Mouse (Mus musculus): Measurements from ENCODE around the gene Mpped2.

The Mpped2 gene

GRCm38 (mm10) chr2:106856361-106856961 lies 163.4 kb downstream of the Mpped2 start:
- no peak for DNase-seq (ENCODE audit: low spot score)

DNA sequence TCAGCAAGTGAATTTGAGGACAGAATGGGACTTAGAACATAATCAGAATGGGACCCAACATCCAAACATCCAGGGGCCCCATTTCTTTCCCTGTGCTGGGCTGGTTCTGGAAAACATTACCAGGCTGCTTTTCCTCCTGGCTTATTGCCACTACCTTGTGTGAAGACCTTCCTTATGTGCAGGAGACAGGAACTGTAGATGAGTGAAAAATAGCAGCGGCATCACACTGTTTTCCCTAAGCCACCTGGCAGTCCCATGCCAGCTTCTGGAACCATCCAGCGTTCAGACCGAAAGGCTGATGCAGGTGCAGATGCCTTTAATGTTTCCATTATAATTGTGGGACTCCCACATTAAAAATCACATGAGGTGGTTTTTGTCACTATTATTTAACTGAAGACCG lies 164.2 kb downstream of the Mpped2 start:
- no peak for DNase-seq (ENCODE audit: low spot score)

GRCm38 (mm10) chr2:106857711-106858110 lies 164.6 kb downstream of the Mpped2 start:
- DNase-seq (ENCODE audit: low spot score): no peak

DNA sequence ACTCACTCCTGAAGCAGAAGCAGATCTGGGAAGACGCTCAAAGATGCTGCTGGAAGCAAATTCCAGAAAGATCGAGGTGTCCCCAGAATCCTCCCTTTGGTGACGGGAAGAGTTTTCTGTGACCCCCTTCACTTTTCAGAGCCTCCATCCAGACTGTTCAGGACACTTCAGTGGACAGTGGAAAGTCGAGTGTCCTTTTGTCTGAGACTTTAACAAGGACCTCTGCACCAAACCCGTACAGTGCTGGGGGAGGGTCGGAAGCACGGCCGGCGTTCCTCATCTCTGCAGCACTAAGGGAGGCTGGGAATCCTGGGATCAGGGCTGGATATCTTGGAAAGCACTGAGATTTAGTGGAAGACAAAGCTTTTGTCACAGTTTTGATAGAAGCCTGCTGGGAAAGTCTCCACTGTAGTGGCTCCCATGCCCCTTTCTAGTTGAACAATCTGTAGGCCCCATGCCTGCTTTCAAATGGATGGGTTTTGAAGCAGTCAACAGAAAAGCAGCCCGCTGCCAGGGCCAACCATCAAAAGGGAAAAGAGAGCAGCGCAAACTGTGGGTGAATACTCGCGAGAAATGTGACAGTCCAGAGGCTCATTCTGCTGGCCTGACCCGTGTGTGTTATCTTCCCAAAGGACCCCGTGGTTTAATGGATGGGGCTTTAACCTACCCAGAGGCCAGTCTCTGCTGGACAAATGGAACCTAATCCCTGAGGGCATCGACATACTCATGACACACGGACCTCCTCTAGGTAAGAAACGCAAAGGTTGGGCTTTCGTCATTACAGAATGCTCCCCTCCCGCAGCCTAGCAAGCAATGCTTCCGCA lies 168.0 kb downstream of the Mpped2 start:
- no peak for DNase-seq (ENCODE audit: low spot score)

GRCm38 (mm10) chr2:106863050-106863653 lies 170.1 kb downstream of the Mpped2 start:
- DNase-seq (ENCODE audit: low spot score): no peak

DNA sequence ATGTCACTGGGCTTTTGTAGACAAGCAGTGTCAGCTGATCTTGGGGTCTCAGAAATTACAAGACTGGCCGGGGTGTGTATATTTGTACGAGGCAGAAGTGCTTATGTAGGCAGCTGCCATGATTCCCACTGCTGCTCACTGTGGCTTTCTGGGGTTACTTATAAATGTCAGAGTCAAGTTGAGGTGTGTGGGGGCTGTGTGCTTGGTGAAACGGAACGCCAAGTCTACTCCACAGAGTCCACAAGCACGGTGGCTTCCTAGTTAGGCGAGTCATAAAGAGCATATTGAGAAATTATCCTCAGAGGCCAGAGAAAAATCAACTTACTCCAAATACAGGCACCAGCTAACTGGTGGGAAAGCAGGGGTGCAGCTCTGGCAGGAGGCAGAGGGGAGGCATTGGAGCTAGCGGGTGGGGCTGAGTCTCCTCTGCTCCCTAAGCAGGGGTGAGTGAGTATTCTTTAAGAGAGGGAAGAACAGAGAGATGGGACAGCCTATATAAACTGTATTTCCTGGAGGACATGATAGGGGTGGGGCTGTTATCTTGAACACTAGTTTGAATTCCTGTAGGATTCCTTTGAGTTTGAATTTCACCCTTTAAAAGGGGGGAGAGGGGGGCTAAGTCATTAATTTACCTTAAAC lies 172.2 kb downstream of the Mpped2 start:
- no peak for DNase-seq (ENCODE audit: low spot score)

- no peak for DNase-seq (ENCODE audit: low spot score)
Measured at GRCm38 (mm10) chr2:106866303-106866702, 173.2 kb downstream of the Mpped2 start.

DNA sequence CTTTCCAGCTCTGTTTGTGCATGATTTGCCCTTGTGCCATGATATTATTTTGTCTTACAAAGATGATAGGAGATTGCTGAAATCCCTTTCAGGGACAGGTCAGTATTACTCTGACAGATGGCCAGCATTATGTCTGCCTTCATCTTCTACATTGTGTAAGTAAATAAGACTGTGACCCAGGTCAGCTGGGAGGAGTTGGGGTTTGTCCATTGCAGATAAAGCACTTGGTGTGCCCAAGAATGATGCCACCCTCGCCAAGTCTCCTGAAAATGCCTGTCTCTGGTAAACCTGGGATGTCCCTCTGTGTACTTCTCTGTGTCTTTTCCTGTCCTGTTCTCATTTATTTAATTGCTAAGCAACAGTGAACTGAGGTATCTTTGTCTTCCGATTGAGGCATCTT lies 177.8 kb downstream of the Mpped2 start:
- no peak for DNase-seq (ENCODE audit: low spot score)

DNA sequence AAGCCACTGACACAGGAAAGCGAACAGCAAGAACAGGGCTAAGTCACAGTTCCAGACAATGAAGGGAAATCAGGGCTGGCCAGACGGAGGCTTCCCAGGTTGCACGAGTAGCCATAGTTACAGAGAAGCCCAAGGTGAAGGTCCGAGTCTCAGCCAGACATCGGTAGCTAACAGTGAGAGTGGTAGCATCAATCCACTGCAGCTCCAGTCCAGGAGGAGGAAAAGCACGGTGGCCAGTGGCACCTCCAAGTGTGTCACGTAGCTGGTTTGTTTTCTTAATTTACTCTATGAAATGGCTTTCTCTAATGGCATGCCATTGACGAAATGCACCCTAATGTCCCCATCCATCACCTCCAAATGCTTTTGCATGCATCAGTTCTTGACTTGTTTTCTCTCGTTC lies 180.1 kb downstream of the Mpped2 start:
- DNase-seq (ENCODE audit: low spot score): no peak

DNA sequence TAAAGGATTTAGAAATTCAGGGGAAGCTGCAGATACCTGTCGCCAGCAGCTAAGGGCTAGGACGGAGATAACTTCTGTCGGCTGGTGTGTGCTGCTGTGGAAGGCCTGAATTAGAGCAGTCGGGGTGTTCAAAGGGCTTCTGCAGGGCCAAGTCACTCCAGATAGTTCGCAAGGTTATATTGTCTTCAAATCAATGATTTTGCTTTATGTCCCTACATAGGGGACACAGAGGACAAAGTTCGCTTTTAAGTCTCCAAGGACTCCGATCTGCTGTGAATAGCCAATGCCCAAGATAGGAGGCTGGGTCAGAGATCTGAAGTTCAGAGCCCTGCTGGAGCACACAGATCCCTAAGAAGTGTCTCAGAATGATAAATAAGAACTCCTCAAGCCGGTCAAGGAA lies 190.3 kb downstream of the Mpped2 start:
- no peak for DNase-seq (ENCODE audit: low spot score)

DNA sequence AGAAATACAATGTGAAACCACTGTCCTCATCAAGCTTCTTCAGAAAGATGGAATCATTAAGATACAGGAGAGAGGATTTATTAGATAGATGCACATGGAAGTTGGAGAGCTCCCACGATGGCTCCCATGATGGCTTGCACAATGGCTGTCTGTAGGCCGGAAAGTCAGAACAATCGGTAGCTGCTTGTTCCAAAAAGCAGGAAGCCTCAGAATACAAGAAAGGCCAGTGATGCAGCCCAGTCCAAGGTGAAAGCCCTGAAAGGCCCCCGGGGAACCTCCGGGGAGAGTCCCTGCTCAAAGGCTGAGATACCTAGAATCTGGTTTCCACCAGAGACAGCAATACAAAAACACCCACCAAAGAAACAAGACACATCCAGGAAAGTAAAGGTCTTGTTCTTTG lies 195.1 kb downstream of the Mpped2 start:
- DNase-seq (ENCODE audit: low spot score): no peak

DNA sequence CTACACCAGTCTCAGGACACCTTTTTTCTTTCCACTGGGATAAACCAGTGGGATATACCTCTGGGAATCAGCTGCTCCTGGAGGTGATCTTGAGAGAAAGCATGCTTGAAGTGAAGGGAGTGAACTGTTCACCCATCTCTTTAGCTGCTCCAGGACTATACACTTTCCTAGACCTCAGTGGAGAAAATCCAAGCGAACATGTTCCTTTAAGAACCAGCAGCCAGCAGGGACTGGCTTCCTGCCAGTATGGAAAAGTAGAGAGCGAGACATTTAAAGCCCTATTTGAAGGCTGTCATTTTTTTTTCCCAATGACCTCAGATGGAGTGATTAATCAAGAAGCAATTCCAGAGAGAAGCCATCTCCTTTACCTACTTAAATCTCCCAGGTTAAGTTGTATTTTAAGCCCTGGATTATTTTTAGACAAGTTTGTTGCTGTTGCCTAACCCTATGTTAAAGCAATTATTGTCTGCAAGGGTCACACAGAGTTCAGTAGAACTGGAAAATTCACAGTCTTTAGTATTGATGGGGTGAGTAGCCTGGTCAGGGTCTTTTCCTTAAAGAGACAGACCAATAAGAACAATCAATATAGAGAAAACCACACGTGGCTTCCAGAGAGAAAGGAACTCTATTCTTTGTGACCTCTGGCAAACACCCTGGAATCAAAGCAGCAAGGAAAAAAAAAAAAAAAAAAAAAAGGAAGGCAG lies 196.4 kb downstream of the Mpped2 start:
- no peak for DNase-seq (ENCODE audit: low spot score)

- peak; percentile 12 for DNase-seq (ENCODE audit: low spot score)
Measured at GRCm38 (mm10) chr2:106893376-106893775, 200.3 kb downstream of the Mpped2 start.

DNA sequence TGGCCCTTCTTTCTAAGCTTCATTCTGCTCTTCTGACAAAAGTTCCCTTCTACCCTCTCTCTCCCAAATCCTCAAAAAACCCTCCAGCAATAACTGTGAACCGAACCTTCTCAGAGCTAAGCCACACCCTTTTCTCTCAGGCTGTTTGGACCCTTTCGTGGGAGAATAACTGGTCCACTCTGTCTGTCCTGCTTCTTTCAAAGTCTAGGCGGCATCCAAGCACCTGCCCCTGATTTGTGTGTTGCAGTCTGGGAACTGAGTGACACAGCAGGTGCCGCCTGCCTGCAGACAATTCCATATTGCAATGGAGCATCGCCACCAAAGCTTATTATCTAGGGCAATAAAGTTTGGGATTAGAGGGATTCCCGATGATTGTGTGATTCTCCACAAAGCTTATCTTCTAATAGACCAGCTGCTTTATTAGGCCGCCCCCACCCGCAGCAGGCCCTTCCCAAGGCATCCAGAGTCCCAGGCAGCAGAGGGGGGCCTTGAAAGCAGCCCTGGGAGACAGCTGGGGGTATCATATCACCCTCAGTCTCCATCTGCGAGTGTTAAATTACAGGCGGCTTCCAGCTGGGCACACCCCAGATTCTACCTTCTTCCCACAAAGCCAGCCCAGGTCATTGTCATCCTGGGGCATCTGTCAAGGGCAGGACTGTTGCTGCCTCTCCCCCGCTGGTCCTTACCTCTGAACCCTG lies 202.4 kb downstream of the Mpped2 start:
- DNase-seq (ENCODE audit: low spot score): no peak

DNA sequence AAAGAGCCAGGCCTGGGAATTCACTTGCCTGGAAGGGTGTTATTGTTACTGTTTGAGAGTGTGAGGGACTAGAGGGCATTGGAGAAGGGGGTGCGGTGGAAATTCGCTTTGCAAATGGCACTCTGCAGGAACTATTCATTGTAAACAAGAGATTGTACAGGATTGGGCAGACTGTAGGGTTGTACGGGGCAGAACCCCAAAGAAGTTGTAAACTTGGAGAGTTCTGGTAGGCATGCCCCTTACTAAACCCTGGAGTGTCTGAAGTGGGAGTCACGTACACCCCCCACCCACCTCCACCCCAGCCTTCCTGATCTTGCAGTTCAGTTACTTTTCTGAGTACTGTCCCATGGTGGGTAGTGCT lies 202.9 kb downstream of the Mpped2 start:
- DNase-seq (ENCODE audit: low spot score): no peak

DNA sequence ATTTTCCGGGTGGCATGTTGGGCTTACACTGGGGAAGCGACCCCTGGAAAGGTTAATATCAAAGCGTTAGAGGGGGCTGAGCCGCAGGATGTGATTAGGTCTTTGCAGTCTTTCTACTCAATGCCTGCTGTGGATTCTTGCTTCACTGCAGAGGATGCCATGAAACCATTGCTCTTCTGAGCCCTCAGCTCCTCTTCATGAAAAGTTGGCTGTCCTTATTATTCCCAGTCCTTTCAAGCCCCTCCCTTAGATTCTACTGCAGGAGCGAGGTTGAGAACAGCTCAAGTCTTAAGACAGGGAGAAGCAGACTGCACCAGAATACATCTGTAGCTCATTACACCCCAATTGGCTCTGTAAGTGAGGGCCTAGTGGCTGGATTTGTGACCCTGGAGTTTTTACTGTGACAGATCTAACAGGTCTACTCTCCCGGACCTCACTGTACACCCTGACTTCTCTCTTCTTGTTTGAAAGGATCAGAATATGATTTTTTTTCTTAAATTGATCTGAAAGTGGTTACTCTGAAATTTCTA lies 218.9 kb downstream of the Mpped2 start:
- DNase-seq (ENCODE audit: low spot score): no peak
